Mouse (Mus musculus) ES-E14 (cell line): ENCODE measurements at regions not wholly inside any gene's neighbourhood (a gene's known extent, or its start where the extent isn't known, plus 50 kb on each side); places are given as distances from the start of the nearest gene placed in this dataset.
"Not testable (repeated sequence)": the region's sequence is repeated elsewhere in the genome, so short reads cannot be mapped to it uniquely, and the experiment has no call there.

Experiments used
- DNase-seq: peaks from one replicate; pipeline ENCODE4 v3.0.0-alpha.2; 2013; ENCODE audit warnings: low read depth, low spot score
- H3K27ac ChIP-seq: 2 replicates; pipeline ENCODE4 v1.5.1; 2012; ENCODE audit warnings: low read depth, mild to moderate bottlenecking, low read length, moderate library complexity, mixed read lengths; ENCODE audit not compliant: poor library complexity, insufficient read depth, severe bottlenecking
- H3K36me3 ChIP-seq: 2 replicates; pipeline ENCODE4 v1.6.1; 2012; ENCODE audit warnings: mild to moderate bottlenecking, low read length, moderate library complexity, mixed read lengths; ENCODE audit not compliant: control insufficient read depth, poor library complexity, insufficient read depth, severe bottlenecking
- H3K4me1 ChIP-seq, 2 experiments: fragments of 150-350 bp in 1 of 2; sonication (generic) in 1 of 2; 2 replicates each; pipeline ENCODE4 v1.6.1; 2012; ENCODE audit warnings: low read length in 2 of 2, mild to moderate bottlenecking in 1 of 2, mixed read lengths in 1 of 2; ENCODE audit not compliant: control insufficient read depth in 2 of 2, insufficient read depth in 2 of 2, poor library complexity in 1 of 2
- H3K4me3 ChIP-seq, 2 experiments: fragments of 150-350 bp in 1 of 2; sonication (generic) in 1 of 2; 2 replicates each; pipeline ENCODE4 v1.5.1; 2012; ENCODE audit warnings: low read length in 2 of 2, low read depth in 1 of 2, mild to moderate bottlenecking in 1 of 2, mixed read lengths in 1 of 2; ENCODE audit not compliant: insufficient read depth in 1 of 2, poor library complexity in 1 of 2, severe bottlenecking in 1 of 2
- H3K9ac ChIP-seq: 2 replicates; pipeline ENCODE4 v1.6.1; 2012; ENCODE audit warnings: low read depth, mild to moderate bottlenecking, low read length, mixed read lengths; ENCODE audit not compliant: poor library complexity, insufficient read depth, severe bottlenecking
- H3K9me3 ChIP-seq: fragments of 150-350 bp; sonication (generic); 2 replicates; pipeline ENCODE4 v1.6.1; 2012; ENCODE audit warnings: low read depth, mild to moderate bottlenecking, low read length; ENCODE audit not compliant: control insufficient read depth, insufficient read depth
- CHD2 ChIP-seq: IDR thresholded peaks from 2 replicates; pipeline ENCODE4 v1.6.1; 2014; ENCODE audit warnings: mild to moderate bottlenecking, low read depth, low read length, inconsistent platforms
- HCFC1 ChIP-seq: IDR thresholded peaks from 2 replicates; pipeline ENCODE4 v1.6.1; 2012; ENCODE audit warnings: low read length, inconsistent platforms, borderline replicate concordance; ENCODE audit not compliant: insufficient read depth
- MAFK ChIP-seq: IDR thresholded peaks from 2 replicates; pipeline ENCODE4 v1.6.1; 2014; ENCODE audit warnings: mild to moderate bottlenecking, low read depth, low read length, inconsistent platforms; ENCODE audit not compliant: insufficient read depth
- ZC3H11A ChIP-seq: IDR thresholded peaks from 2 replicates; pipeline ENCODE4 v1.6.1; 2012; ENCODE audit warnings: low read depth, mild to moderate bottlenecking, inconsistent platforms, low read length, borderline replicate concordance
- ZNF384 ChIP-seq: IDR thresholded peaks from 2 replicates; pipeline ENCODE4 v1.6.1; 2012; ENCODE audit warnings: low read depth, low read length, inconsistent platforms
- in situ Hi-C, 2 experiments: fragments of 600-800 bp; cut with MboI; formaldehyde crosslinking; loops; one replicate each; pipeline ENCODE4 v1.15.1; 2025; ENCODE audit warnings: low sequenced_read_pairs in 2 of 2, inconsistent platforms in 1 of 2; ENCODE audit not compliant: unreplicated experiment in 2 of 2

DNA sequence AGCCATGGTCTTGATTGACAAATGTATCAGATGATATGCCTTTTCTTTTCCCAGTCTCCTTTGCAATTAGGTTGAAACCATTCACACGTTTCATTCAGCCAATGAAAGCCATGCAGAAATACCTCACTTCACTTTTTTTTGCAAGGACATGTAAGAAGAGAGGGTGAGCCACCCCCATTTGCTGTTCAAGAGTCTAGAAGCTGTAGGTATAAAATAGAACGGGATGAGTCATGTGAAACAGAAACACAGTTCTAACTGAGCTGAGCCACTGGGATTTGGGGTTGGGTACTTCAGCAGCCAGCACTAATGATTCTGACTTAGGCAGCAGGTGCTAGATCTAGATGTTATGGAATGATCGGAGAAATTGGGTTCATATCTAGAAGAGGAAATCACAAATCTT, 93.9 kb downstream of the Dusp6 start:
- Histone ChIP-seq H3K9ac (no peak overlapping the region), H3K27ac (no peak overlapping the region), H3K4me3 (no peak overlapping the region), H3K4me1 (peaks cover 5 to 6% of the 10 kb centered on the region in 2 experiments; a peak in 3 of 4 replicates), H3K36me3 (no peaks in the 10 kb centered on the region), H3K9me3 (no peaks in the 10 kb centered on the region)
- no peak for DNase-seq
- TF ChIP-seq CHD2 (no peak), HCFC1 (no peak), ZNF384 (no peak), MAFK (no peak), ZC3H11A (no peak)
- in situ Hi-C loops: no loop called here

DNA sequence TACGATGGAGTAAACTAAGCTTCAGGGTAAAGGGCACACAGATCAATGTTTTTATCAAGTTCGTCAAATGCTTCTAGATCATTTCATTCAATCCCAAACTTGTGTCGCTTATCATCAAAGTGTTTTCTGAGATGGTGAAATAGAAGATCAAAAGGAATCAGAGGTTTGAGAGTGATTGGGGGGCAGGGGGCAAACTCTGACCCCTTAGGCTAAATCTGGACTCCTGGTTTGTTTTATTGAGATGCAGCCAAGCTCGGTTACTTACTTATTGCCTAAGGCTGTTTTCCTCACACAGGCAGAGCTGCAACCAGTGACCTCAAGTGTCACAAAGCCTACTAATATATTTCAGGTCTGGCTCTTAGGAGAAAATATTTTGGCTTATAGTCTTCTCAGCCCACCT, 94.3 kb downstream of the Dusp6 start:
- H3K9ac ChIP-seq: no peak overlapping the region
- no peak for DNase-seq
- no peaks in the 10 kb centered on the region for H3K36me3 ChIP-seq
- no peaks in the 10 kb centered on the region for H3K9me3 ChIP-seq
- no peak overlapping the region for H3K27ac ChIP-seq
- peaks cover 5 to 6% of the 10 kb centered on the region in 2 experiments; a peak in 3 of 4 replicates for H3K4me1 ChIP-seq
- in situ Hi-C loops: no loop called here
- TF ChIP-seq ZC3H11A: no peak
- TF ChIP-seq ZNF384: no peak
- no peak for TF ChIP-seq HCFC1
- no peak for TF ChIP-seq CHD2
- no peak for TF ChIP-seq MAFK
- H3K4me3 ChIP-seq: no peak overlapping the region

DNA sequence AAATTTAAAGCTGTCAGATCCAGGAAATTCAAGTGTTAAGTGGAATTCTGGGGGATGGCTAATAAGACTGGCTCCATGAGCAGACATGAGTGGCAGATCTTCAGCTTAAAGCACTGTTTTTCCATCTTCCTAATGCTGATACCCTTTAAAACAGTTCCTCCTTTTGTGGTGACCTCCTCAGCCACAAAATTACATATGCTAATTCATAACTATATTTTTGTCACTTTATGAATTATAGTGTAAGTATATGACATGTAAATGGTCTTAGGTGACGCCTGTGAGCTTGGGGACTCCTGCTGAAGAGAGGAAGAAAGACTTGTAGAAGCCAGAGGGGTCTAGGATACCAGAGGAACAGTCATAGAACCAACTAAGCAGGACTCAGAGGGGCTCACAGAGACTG, 95.2 kb downstream of the Dusp6 start:
- no peak overlapping the region for H3K9ac ChIP-seq
- no peaks in the 10 kb centered on the region for H3K9me3 ChIP-seq
- no peak overlapping the region for H3K4me3 ChIP-seq
- peaks cover 0 to 5% of the 10 kb centered on the region in 2 experiments; a peak in 2 of 4 replicates for H3K4me1 ChIP-seq
- no peaks in the 10 kb centered on the region for H3K36me3 ChIP-seq
- in situ Hi-C loops: no loop called here
- H3K27ac ChIP-seq: no peak overlapping the region
- DNase-seq: no peak
- TF ChIP-seq CHD2 (no peak), MAFK (no peak), ZNF384 (no peak), ZC3H11A (no peak), HCFC1 (no peak)

DNA sequence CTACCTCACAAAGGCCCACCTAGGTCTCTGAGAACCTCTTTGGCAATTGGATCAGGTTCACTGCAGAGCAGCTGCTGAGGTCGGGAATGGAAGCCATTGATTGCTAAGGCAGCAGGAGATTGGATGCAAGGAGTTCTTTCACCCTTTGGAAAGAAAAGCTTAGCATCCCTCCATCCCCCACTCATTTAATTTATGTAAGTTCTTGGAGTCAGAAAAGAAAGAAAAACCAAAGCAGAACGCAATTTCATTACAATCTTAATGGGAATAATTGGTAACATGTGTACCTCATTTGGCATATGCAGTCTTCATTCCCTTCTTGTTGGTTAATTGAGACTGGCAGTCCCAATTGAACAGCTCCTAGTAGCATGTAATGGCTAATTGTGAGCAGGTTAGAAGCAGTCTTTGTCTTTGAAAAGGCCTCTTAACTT, 96.4 kb downstream of the Dusp6 start:
- in situ Hi-C loops: no loop called here
- Histone ChIP-seq H3K9ac (no peak overlapping the region), H3K36me3 (no peaks in the 10 kb centered on the region), H3K4me3 (no peak overlapping the region), H3K27ac (no peak overlapping the region), H3K4me1 (no peaks in the 10 kb centered on the region), H3K9me3 (no peaks in the 10 kb centered on the region)
- TF ChIP-seq ZNF384 (no peak), ZC3H11A (no peak), MAFK (no peak), HCFC1 (no peak), CHD2 (no peak)
- DNase-seq: no peak

DNA sequence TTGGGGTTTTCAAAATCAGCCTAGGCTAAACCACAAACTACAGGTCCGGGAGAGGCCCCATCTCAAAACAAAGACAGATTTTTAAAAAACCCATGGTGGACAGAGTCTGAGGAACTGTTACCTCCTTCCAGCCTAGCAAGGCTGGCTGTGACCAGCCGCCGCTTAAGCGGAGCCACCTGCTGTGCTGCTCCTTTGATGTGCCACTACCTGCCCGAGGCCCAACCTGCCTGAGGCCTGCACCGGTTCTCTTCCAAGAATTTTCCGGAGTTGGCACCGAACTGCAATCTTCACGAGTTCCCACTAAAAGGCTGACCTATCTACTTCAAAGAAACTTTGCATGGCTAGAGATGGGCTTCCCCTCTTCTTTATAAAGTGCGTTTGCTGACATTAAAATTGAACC, 97.6 kb downstream of the Dusp6 start:
- H3K27ac ChIP-seq, in situ Hi-C loops, H3K4me3 ChIP-seq, H3K4me1 ChIP-seq, H3K36me3 ChIP-seq, H3K9me3 ChIP-seq, DNase-seq, H3K9ac ChIP-seq: not testable (repeated sequence)
